Mouse (Mus musculus): ENCODE measurements around the gene Trappc3.

Trappc3 gene

DNA sequence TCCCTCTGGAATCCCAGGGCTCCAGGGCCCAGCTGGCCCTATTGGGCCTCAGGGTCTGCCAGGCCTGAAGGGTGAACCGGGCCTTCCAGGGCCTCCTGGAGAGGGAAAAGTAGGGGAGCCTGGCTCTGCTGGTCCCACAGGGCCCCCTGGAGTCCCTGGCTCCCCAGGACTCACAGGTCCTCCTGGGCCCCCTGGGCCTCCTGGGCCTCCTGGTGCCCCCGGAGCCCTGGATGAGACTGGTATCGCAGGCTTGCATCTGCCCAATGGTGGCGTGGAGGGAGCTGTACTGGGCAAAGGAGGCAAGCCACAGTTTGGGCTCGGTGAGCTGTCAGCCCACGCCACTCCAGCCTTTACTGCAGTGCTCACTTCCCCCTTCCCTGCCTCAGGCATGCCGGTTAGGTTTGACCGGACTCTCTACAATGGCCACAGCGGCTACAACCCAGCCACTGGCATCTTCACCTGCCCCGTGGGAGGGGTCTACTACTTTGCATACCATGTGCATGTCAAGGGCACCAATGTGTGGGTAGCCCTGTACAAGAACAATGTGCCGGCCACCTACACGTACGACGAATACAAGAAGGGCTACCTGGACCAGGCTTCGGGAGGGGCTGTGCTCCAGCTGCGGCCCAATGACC lies 49.6 kb downstream of the Trappc3 start:
- no peak for DNase-seq (ENCODE audit: low read depth, low spot score)

DNA sequence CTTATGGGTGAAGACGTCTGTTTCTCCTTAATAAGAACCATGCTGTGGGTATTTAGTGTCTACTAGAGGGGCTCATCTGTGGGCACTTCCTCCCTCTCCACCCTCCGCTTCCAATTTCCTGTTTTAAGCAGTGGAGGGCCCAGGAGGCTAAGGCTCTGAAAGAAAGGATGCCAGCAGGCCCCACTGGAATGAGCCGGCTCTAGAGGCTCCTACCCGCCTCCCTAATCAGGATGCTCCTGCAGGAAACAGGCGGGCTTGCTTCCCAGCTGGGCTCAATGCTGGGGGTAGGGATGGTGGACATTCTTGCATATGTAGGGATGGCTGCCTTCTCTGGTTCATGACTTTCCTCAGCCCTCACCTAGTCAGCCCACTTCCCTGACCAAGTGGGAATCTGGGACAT lies 51.1 kb downstream of the Trappc3 start:
- no peak for DNase-seq (ENCODE audit: low read depth, low spot score)

DNA sequence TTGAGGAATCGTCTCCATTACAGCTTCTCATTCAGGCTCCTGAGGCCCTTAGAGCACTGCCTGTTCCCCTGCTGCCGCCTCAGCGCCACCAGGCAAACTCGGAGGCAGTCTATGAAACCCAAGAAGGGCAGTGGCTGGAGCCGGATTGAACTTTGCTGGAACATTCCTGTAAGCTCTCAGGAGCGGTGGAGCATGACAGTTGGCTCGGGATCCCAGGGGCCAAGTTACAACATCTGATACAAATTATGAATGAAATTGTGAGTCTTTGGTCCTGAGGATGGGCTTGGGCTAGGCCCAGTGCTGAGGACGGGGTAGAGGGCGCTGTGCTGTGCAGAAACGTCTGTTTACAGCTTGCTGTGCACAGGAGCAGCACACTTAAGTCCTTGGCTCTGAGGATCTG lies 52.3 kb downstream of the Trappc3 start:
- no peak for DNase-seq (ENCODE audit: low read depth, low spot score)

DNA sequence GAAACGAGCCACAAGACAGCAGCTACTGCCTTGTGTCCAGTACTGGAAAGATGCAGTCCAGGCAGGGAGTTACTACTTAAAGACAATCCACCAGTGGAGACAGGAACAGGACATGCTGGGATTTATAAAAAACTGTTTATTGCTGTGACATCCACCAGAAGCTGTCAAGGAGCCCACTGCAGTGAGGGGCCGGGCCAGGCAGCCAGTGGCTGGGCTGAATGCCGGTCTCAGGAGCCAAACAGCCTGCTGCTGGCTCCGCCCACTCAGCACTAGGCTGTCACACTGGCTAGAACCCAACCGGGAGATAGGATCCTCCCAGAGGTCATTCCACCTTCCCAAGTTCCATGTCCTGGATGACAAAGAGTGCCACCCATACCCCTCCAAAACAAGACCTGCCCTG lies 53.8 kb downstream of the Trappc3 start:
- DNase-seq (ENCODE audit: low read depth, low spot score), result no peak

DNA sequence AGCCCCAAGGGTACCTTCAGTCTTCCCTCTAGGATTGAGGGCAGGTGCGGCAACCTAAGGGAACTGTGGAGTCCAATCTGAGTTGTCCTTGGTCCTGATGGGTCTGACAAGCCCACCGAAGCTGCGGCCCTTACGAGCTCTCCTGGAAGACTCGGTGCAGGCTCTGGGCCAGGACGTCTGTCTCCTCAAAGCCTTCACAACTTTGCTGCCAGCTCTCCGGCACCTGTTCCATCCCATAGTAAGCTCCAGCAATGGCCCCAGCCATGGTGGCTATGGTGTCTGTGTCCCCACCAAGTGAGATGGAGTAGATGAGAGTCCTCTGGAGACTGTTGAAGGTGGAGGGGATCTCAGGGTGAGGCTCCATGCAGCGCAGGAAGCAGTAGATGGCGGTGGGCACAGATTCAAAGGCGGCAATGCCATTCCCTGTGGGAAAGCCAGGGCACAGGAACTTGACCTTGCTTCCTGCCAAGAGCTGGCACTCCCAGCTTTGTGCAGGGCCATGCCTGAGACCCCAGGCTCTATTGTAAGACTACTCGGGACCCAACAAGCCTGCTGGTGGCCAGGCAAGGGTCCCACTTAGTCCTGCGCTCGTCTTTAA lies 54.4 kb downstream of the Trappc3 start:
- no peak for DNase-seq (ENCODE audit: low read depth, low spot score)

DNA sequence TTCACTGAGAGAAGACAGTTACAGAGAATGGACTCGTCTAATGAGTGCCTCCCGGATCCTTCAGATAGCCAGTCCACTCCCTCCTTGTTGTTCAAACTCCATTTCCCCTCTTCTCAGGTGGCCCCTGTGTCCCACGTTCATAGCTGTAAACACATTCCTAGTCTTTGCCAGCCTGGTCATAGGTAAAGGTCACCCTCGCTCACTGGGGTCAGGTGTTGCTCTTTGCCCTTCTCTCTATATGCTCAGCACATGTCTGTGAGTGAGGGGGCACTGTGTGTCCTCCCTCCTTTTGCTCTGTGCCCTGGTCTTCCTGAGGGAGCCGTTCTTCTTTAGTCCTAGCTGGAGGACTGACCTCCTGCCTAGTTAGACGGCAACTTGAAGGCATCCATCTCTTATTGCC lies 57.7 kb downstream of the Trappc3 start:
- DNase-seq (ENCODE audit: low read depth, low spot score), result no peak

DNA sequence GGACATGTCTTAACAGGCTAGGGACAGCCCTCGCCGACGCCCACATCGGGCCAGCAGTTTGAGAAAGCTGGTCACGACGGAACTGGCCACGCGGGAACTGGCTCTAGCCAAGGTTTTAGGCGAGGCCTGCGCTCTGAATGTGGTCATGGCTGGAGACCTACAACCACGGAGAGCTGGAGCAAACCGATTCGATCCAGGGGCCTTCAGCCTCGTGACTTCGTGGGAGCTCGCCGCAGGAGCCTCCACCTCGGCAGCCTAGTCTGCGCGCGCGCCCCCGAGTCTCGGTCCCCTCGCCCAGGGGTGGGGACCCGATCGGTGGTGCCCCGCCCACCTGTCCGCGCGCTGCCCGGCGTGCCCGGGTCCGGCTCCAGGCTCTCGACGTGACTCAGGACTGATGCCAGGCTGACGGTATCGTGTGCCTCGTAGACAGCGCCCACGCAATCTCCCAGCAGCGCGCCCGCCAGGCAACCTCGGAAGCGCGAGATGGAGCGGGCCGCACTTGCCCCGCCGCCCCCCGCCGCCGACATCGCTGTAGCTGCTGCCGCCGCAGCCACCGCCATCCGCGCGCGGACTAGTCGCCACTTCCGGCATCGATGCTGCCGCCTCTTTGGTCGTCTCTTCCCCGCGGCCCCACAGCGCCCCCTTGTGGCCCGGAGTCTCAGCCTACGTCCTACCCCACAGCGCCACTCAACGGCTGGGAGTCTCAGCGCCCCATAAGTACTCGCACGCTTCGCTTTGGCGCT lies 59.2 kb downstream of the Trappc3 start, which contains the start of gene Adprhl2:
Gene Adprhl2 (minus strand): TSS at position 593 of the 743 bp plus-strand sequence.
- peak; percentile 99 for DNase-seq (ENCODE audit: low read depth, low spot score)

DNA sequence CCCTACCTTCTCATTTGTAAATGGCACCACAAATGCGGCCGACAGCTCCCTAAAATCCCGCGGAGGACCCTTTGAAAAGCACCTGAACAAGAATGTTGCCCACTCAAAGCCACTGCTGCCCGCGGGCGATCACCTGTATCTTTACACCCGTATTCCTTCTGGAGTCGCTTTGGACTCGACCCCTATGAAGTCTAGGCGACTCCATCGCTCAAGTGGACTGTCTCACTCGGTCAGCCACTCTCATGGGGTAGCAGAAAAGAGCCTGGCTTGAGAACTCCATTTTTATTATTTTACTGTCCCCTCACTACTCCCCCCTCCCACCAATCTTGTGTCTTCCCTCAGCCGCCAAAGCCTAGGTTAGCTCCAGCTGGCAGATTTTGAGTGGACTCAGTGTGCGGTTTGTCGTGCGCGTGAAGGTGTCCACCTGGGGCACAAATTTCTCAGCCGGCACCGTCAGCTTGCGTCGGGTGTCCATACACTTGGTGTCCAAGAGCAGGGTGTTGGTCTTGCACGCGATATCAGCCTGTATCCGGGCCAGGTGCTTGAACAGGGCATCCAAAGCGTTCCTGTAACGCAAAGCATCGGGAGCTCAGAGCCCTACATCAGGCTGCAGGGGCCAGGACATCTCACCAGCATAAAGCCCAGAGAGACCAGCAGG lies 59.9 kb downstream of the Trappc3 start:
- no peak for DNase-seq (ENCODE audit: low read depth, low spot score)

DNA sequence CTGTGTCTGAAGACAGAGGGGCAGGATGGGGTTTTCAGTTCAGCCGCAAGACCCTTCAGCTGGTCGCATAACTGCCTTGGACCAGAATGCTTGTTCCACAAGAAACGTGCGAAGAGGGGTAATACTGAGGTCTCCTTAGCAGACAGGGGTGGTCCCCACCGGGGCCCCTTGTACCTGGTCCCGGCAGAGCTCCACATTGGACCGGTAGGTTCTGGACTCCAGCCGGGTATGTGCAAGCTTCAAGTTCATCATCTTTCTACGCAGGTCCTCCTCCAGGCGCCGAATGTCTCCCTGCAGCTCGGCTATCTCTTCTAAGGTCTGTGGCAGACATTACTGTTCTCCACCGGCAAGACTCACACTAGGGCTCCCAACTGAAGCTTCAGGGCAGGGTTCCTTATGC lies 60.5 kb downstream of the Trappc3 start:
- no peak for DNase-seq (ENCODE audit: low read depth, low spot score)

DNA sequence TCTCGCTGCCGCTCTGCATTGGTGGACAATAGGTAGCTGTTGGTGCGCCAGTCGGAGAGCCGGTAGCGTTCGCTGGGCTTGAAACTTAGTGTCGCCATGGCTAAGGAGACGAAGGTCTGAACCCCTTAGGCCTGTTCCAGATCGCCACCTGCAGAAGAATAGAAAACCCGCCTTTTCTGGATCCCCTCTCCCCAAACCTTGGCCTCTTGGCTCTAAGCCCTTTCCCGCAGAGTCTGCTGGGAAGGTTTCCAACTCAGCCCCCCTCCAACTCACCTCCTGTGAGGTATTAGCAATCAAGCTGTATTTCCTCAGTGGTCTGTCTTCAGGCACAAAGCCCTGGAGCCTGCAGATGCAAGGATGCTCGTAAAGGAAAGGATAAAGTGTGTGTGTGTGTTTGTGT lies 62.7 kb downstream of the Trappc3 start:
- DNase-seq (ENCODE audit: low read depth, low spot score), result no peak

DNA sequence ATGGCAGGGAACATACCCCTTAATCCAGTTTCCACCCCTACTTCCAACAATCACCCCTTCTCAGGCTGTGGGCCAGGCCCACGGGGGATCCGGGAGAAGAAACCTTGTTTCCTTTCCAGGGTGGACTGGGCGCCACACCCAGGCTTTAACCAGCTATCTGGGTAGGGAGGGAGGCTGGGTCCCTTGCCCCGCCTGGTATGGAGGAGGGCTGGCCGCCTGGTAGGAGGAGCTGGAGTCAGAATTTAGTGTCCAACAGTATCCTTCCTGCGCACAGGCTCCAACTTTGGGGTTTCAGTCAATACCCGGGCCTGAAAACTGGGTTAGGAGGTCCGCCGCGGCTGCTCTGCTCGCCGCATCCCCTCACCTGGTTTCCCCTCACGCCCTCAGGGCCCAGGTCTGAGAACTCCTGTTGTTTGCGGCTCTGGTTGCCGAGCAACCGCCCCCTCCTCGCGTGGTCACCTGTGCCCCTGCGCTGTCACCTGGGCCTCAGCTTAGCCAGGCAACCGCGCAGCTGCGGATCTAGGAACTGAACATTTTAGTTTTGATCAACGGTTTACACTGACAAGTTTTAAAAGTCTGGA lies 63.2 kb downstream of the Trappc3 start, which contains the start of gene Tekt2:
Gene Tekt2 (minus strand): TSS at position 408 of the 581 bp plus-strand sequence.
- no peak for DNase-seq (ENCODE audit: low read depth, low spot score)

Data from CD4-positive, CD25-positive, alpha-beta regulatory T cell, adult 2 months (primary cell).